Mouse (Mus musculus): Measurements from ENCODE around the gene Abcf1.

GRCm38 (mm10) chr17:35920862-35921562 lies 48.5 kb downstream of the Abcf1 start:
- no peak for TF ChIP-seq POLR2A (IDR thresholded peaks at IDR 0.05; ENCODE audit: control insufficient read depth, low read depth, low read length)
- TF ChIP-seq CTCF (IDR thresholded peaks at IDR 0.05; ENCODE audit: control insufficient read depth, insufficient read depth, insufficient replicate concordance, low read depth, low read length) = no peak
